Mouse (Mus musculus) heart, postnatal 0 days (tissue): ENCODE data around the gene Kctd10. TPM values are rescaled to one million over a fixed set of nuclear protein-coding genes. Genes with fewer than 3 reads are reported as not detected.

Experiments
- ATAC-seq: fragments of 200-750 bp; cut with Nextera tagmentation; 2 replicates; pipeline ENCODE4 v1.8.0; 2017; ENCODE audit warnings: low read depth, moderate number of reproducible peaks, moderate library complexity; ENCODE audit not compliant: insufficient read depth
- DNase-seq: peaks from one replicate; pipeline ENCODE4 v3.0.0-alpha.2; 2016; ENCODE audit warnings: low spot score
- H3K27ac ChIP-seq: fragments of 300-500 bp; sonication (generic); 2 replicates; pipeline ENCODE4 v1.5.1; 2014; ENCODE audit warnings: low read depth, mild to moderate bottlenecking
- H3K27me3 ChIP-seq: fragments of 300-500 bp; sonication (generic); 2 replicates; pipeline ENCODE4 v1.6.1; 2014; ENCODE audit warnings: low read length, mixed read lengths; ENCODE audit not compliant: control insufficient read depth, insufficient read depth
- H3K36me3 ChIP-seq: fragments of 300-500 bp; sonication (generic); replicated peaks from 2 replicates; pipeline ENCODE4 v1.6.1; 2014; ENCODE audit warnings: low read length, mixed read lengths; ENCODE audit not compliant: control insufficient read depth, insufficient read depth
- H3K4me1 ChIP-seq: fragments of 300-500 bp; sonication (generic); 2 replicates; pipeline ENCODE4 v1.6.1; 2014; ENCODE audit warnings: antibody characterized with exemption; ENCODE audit not compliant: control insufficient read depth, insufficient read depth
- H3K4me2 ChIP-seq: fragments of 300-500 bp; sonication (generic); 2 replicates; pipeline ENCODE4 v1.6.1; 2014; ENCODE audit warnings: low read depth, mild to moderate bottlenecking, low read length, moderate library complexity
- H3K4me3 ChIP-seq: fragments of 300-500 bp; sonication (generic); 2 replicates; pipeline ENCODE4 v1.5.1; 2014; ENCODE audit warnings: low read depth, low read length
- H3K9ac ChIP-seq: fragments of 300-500 bp; sonication (generic); replicated peaks from 2 replicates; pipeline ENCODE4 v1.6.1; 2014; ENCODE audit warnings: low read depth, low read length, mixed read lengths
- H3K9me3 ChIP-seq: fragments of 300-500 bp; sonication (generic); replicated peaks from 2 replicates; pipeline ENCODE4 v1.6.1; 2016; ENCODE audit warnings: low read length; ENCODE audit not compliant: control insufficient read depth
- CTCF ChIP-seq: IDR thresholded peaks from 2 replicates; pipeline ENCODE4 v1.5.1; 2016; ENCODE audit warnings: antibody characterized with exemption, control low read depth, low read depth
- EP300 ChIP-seq: IDR thresholded peaks from 2 replicates; pipeline ENCODE4 v1.6.1; 2016; ENCODE audit warnings: antibody characterized with exemption, low read depth
- WGBS: fragments of 180-500 bp; shearing (Covaris S2); extraction: QIAGEN DNeasy Blood & Tissue Kit; methylation state at CpG from one replicate; pipeline ENCODE4 v1.1.7; 2014; 5-methylcytosine and 5-hydroxymethylcytosine counted together
- polyA plus RNA-seq: library from polyadenylated mRNA; unstranded; fragments of >200 nt; fragmentation: Nextera tagmentation; extraction: Ambion mirVana; gene quantifications from 2 replicates; pipeline ENCODE4 v1.2.1, GENCODE M21; 2015
- total RNA-seq: library from RNA; depleted of rRNA; stranded (reverse); fragments of >200 nt; gene quantifications from 2 replicates; pipeline ENCODE4 v1.2.3, GENCODE M21; 2014; ENCODE audit warnings: low replicate concordance; rRNA removed

Kctd10 gene
- 83.4 and 113 TPM in 2 replicates for total RNA-seq
- polyA plus RNA-seq = 59.8 and 64.2 TPM in 2 replicates

DNA sequence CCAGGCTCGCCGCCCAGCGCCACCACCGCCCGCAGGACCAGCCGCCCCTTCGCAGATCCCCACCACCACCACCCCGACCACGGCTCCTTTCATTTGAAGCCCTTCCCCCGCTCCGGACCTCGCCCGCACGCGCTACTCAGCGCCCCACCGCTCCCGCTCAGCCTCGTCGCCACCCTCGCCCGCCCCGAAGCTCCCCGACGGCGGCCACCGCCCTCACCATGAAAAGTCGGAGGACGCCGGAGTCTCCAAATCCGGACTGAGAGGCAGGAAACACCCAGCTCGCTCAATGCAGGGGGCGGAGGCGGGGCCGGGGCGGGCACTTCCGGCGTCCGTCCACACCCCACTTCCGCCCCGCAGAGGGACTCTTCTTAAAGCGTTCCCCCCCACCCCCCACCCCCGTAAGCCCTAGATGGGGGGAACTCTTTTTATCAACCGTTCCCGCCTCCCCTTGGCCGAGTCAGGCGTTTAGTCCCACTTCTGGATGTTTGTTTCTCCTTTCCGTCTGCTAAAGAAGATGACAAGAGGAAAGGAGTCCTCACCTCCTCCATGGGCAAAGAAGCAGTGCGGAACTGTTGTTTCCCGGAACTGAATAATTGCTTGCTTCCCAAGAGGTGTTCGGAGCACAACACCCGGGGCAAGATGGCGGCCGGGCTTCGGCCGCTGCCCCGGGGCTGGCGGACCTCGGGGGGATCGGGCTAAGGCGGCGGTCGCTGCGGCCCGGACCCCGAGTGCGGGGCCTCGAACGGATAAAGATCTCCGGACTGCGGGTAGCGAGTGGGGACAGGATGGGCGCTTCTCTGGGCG, at the start of gene Kctd10, which contains the start of gene Ube3b:
Gene Kctd10 (minus strand): TSS at position 300 of the 804 bp plus-strand sequence.
Gene Ube3b (plus strand): TSS at position 399 of the 804 bp plus-strand sequence.
- Histone ChIP-seq H3K9ac (peak within 1 kb of the TSS; percentile 97), H3K9me3 (no peaks in the 10 kb centered on the region), H3K4me2 (peak within 1 kb of the TSS; percentile 91), H3K36me3 (peaks cover 27% of the 10 kb centered on the region), H3K4me1 (peaks cover 39% of the 10 kb centered on the region), H3K4me3 (peak within 1 kb of the TSS; percentile 99), H3K27ac (peak within 1 kb of the TSS; percentile 93), H3K27me3 (no peaks in the 10 kb centered on the region)
- ATAC-seq (peak; percentile 91), DNase-seq (peak; percentile 91)
- WGBS = under 1% methylated on average over 74 of the region's 74 CpGs
- TF ChIP-seq CTCF (no peak), EP300 (peak; percentile 69; the same call in 1 of the 2 replicates)

DNA sequence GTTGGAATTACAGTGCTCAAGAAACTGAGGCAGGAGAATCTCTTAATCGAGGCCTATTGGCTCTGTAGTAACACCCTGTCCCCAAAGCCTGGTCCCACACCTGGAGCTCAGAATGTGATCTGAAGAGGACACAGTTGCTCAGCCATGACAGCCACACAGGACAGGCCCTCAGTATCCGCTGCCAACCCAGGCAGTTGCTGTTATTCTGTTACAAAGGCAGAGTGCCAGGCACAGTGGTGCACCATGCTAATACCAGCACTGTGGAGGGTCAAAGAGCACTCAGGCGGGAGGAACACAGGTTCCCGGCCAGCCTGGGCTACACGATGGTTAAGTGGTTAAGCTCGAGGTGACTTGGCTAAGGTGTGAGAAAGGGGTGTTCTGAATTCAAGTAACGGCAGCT, 49.5 kb upstream of the Kctd10 start:
- no peaks in the 10 kb centered on the region for H3K36me3 ChIP-seq
- H3K4me1 ChIP-seq = no peaks in the 10 kb centered on the region
- TF ChIP-seq CTCF = no peak
- TF ChIP-seq EP300 = no peak
- no peak overlapping the region for H3K4me2 ChIP-seq
- H3K9me3 ChIP-seq = no peaks in the 10 kb centered on the region
- no peak for DNase-seq
- no peak for ATAC-seq
- WGBS = 77% methylated on average over 7 of the region's 7 CpGs
- no peak overlapping the region for H3K9ac ChIP-seq
- no peak overlapping the region for H3K27ac ChIP-seq
- no peak overlapping the region for H3K4me3 ChIP-seq
- H3K27me3 ChIP-seq = no peaks in the 10 kb centered on the region

DNA sequence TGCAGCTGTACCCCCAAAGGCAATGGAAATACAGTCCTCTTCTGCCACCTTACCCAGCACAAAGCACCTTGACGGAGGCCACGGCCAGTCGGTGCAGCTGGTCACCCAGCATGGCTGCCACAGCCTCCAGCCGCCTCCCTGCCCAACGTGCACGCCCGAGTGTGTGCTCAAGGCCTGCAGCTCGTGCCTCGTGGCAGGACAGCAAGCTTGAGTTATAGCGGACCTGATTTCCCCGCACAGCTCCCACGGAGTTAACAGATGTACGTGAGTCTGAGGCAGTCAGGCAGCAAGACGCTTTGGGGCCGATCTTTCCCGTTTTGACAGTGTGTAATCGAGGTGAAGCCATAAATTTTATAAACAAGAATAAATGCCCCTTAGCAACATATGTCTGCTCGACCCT, 48.3 kb upstream of the Kctd10 start:
- H3K27ac ChIP-seq = no peak overlapping the region
- H3K4me3 ChIP-seq = no peak overlapping the region
- DNase-seq (no peak), ATAC-seq (no peak)
- H3K4me1 ChIP-seq = no peaks in the 10 kb centered on the region
- 72% methylated on average over 18 of the region's 18 CpGs for WGBS
- H3K4me2 ChIP-seq = no peak overlapping the region
- H3K9me3 ChIP-seq = no peaks in the 10 kb centered on the region
- H3K9ac ChIP-seq = no peak overlapping the region
- no peaks in the 10 kb centered on the region; the same call in 1 of the 2 replicates for H3K27me3 ChIP-seq
- no peak for TF ChIP-seq EP300
- no peak for TF ChIP-seq CTCF
- no peaks in the 10 kb centered on the region for H3K36me3 ChIP-seq

DNA sequence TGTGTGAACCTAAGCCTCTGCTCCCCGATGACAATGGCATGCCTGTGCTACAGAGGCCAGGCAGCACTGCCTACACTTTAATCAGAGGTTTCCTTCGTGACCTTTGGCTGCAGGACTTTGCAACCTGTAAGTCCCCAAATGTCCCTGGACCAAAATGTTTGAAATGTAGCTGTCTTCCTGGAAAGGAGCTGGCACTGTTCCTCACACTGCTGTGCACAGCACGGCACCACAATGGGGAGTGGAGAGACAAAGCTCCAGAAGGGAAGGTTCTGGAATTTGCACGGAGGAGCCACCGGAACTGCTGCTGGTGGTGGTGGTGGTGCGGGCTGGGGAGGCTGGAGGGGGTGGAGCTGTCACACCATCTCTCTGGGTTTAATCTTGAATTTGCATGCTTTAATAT, 46.4 kb upstream of the Kctd10 start:
- Histone ChIP-seq H3K4me3 (no peak overlapping the region), H3K4me2 (no peak overlapping the region), H3K27ac (no peak overlapping the region), H3K4me1 (no peaks in the 10 kb centered on the region), H3K36me3 (no peaks in the 10 kb centered on the region), H3K9ac (no peak overlapping the region), H3K9me3 (no peaks in the 10 kb centered on the region), H3K27me3 (no peaks in the 10 kb centered on the region; the same call in 1 of the 2 replicates)
- 61% methylated on average over 6 of the region's 6 CpGs for WGBS
- ATAC-seq = no peak
- DNase-seq = no peak
- no peak for TF ChIP-seq CTCF
- no peak for TF ChIP-seq EP300

DNA sequence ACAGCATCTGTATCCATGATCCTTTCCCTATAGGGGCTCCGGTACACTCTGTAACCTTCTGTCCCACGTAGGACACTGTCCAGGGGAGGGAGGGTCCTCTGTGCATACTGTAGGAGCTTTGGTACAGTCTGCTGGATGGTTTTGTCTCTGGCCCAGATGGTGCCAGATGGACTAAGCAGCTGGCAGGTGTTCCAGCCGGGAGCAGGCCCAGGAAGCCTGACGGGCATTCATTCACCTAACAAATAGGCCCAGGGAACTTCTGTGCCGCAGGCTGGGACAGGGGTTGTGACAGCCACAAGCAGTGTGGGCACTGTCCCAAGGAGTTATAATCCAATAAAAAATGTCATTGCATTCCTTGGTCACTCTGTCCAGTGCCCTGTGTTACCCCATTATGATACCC, 43.7 kb upstream of the Kctd10 start:
- WGBS = 79% methylated on average over 5 of the region's 5 CpGs
- no peak for ATAC-seq
- H3K9me3 ChIP-seq = no peaks in the 10 kb centered on the region
- no peak for DNase-seq
- no peak overlapping the region for H3K27ac ChIP-seq
- H3K9ac ChIP-seq = no peak overlapping the region
- no peak for TF ChIP-seq CTCF
- no peak for TF ChIP-seq EP300
- H3K4me2 ChIP-seq = no peak overlapping the region
- peaks cover 21% of the 10 kb centered on the region for H3K36me3 ChIP-seq
- H3K4me3 ChIP-seq = no peak overlapping the region
- no peaks in the 10 kb centered on the region for H3K4me1 ChIP-seq
- no peaks in the 10 kb centered on the region; the same call in 1 of the 2 replicates for H3K27me3 ChIP-seq
